Mouse (Mus musculus): ENCODE measurements at regions not wholly inside any gene's neighbourhood (a gene's known extent, or its start where the extent isn't known, plus 50 kb on each side); places are given as distances from the start of the nearest gene placed in this dataset.

GRCm38 (mm10) chr6:144841510-144841909, 59.7 kb upstream of the Sox5 start:
- H3K4me3 ChIP-seq (ENCODE audit: control insufficient read depth in 1 of 2, insufficient read depth in 1 of 2, low read depth in 2 of 2, low read length in 2 of 2), result no peak overlapping the region
- no peaks in the 10 kb centered on the region for H3K4me1 ChIP-seq (ENCODE audit: control insufficient read depth in 1 of 2, insufficient read depth in 2 of 2, low read length in 2 of 2)
- H3K27ac ChIP-seq (ENCODE audit: control insufficient read depth, low read depth, low read length), result no peak overlapping the region
- no peaks in the 10 kb centered on the region for H3K36me3 ChIP-seq (ENCODE audit: control insufficient read depth in 1 of 2, insufficient read depth in 2 of 2, low read length in 2 of 2)
- no peak for DNase-seq (ENCODE audit: low read depth, low spot score)
- peak in 1 of 3 experiments; percentile 12; a peak in 1 of 6 replicates for TF ChIP-seq CTCF (IDR thresholded peaks at IDR 0.05 in 2 of 3, conservative IDR thresholded peaks at IDR 0.05 in 1 of 3; ENCODE audit: control insufficient read depth in 1 of 3, insufficient read depth in 1 of 3, low read depth in 2 of 3, low read length in 3 of 3, poor library complexity in 1 of 3, severe bottlenecking in 1 of 3)
- TF ChIP-seq GABPA (IDR thresholded peaks at IDR 0.05; ENCODE audit: low read depth, low read length), result no peak
- TF ChIP-seq HCFC1 (IDR thresholded peaks at IDR 0.05; ENCODE audit: low read depth, low read length), result no peak
- TF ChIP-seq ZKSCAN1 (IDR thresholded peaks at IDR 0.05; ENCODE audit: low read depth, low read length), result no peak
- TF ChIP-seq CHD1 (IDR thresholded peaks at IDR 0.05; ENCODE audit: low read depth, low read length), result no peak
- no peak for TF ChIP-seq SIN3A (IDR thresholded peaks at IDR 0.05; ENCODE audit: low read length)
- H3K27me3 ChIP-seq (ENCODE audit: control insufficient read depth in 1 of 2, insufficient read depth in 2 of 2, low read length in 2 of 2), result no peaks in the 10 kb centered on the region
- no peak overlapping the region for H3K9ac ChIP-seq (ENCODE audit: control insufficient read depth, low read depth, low read length, poor library complexity, severe bottlenecking)
- no peaks in the 10 kb centered on the region for H3K79me2 ChIP-seq (ENCODE audit: control insufficient read depth, insufficient read depth, low read length, poor library complexity)
- H3K9me3 ChIP-seq (replicated peaks; ENCODE audit: insufficient read depth, low read length), result no peaks in the 10 kb centered on the region

GRCm38 (mm10) chr6:144839383-144839782, 57.6 kb upstream of the Sox5 start:
- DNase-seq (ENCODE audit: low read depth, low spot score), result peak; percentile 6
- no peak overlapping the region for H3K4me3 ChIP-seq (ENCODE audit: control insufficient read depth in 1 of 2, insufficient read depth in 1 of 2, low read depth in 2 of 2, low read length in 2 of 2)
- no peaks in the 10 kb centered on the region for H3K79me2 ChIP-seq (ENCODE audit: control insufficient read depth, insufficient read depth, low read length, poor library complexity)
- no peaks in the 10 kb centered on the region for H3K36me3 ChIP-seq (ENCODE audit: control insufficient read depth in 1 of 2, insufficient read depth in 2 of 2, low read length in 2 of 2)
- no peaks in the 10 kb centered on the region for H3K9me3 ChIP-seq (replicated peaks; ENCODE audit: insufficient read depth, low read length)
- no peaks in the 10 kb centered on the region for H3K4me1 ChIP-seq (ENCODE audit: control insufficient read depth in 1 of 2, insufficient read depth in 2 of 2, low read length in 2 of 2)
- H3K27ac ChIP-seq (ENCODE audit: control insufficient read depth, low read depth, low read length), result no peak overlapping the region
- TF ChIP-seq TCF12 (IDR thresholded peaks at IDR 0.05; ENCODE audit: low read depth, low read length) (no peak), GATA1 (IDR thresholded peaks at IDR 0.05; ENCODE audit: low read depth, low read length) (no peak), ZC3H11A (IDR thresholded peaks at IDR 0.05; ENCODE audit: low read depth, low read length) (no peak), MAZ (IDR thresholded peaks at IDR 0.05; ENCODE audit: low read depth, low read length) (no peak), MAX (IDR thresholded peaks at IDR 0.05; ENCODE audit: low read length) (no peak), ZMIZ1 (IDR thresholded peaks at IDR 0.05; ENCODE audit: low read depth, low read length) (no peak), TAL1 (IDR thresholded peaks at IDR 0.05; ENCODE audit: low read length) (no peak), CHD2 (IDR thresholded peaks at IDR 0.05; ENCODE audit: low read length) (no peak), USF2 (IDR thresholded peaks at IDR 0.05; ENCODE audit: borderline replicate concordance in 1 of 2, insufficient read depth in 1 of 2, low read depth in 1 of 2, low read length in 2 of 2) (no peak), USF1 (IDR thresholded peaks at IDR 0.05; ENCODE audit: low read depth, low read length) (no peak), MEF2A (IDR thresholded peaks at IDR 0.05; ENCODE audit: extremely low read depth, insufficient replicate concordance, low read depth, low read length, poor library complexity, severe bottlenecking) (no peak), BHLHE40 (IDR thresholded peaks at IDR 0.05; ENCODE audit: borderline replicate concordance, low read depth, low read length) (no peak), JUND (IDR thresholded peaks at IDR 0.05; ENCODE audit: low read depth, low read length) (no peak), SIN3A (IDR thresholded peaks at IDR 0.05; ENCODE audit: low read length) (no peak), NELFE (IDR thresholded peaks at IDR 0.05; ENCODE audit: low read depth, low read length) (no peak), HCFC1 (IDR thresholded peaks at IDR 0.05; ENCODE audit: low read depth, low read length) (no peak), TBP (IDR thresholded peaks at IDR 0.05; ENCODE audit: low read depth, low read length) (no peak), KAT2A (conservative IDR thresholded peaks at IDR 0.05; ENCODE audit: low read depth, low read length) (no peak), MAFK (IDR thresholded peaks at IDR 0.05; ENCODE audit: borderline replicate concordance, low read depth, low read length) (no peak), CTCF (IDR thresholded peaks at IDR 0.05 in 2 of 3, conservative IDR thresholded peaks at IDR 0.05 in 1 of 3; ENCODE audit: control insufficient read depth in 1 of 3, insufficient read depth in 1 of 3, low read depth in 2 of 3, low read length in 3 of 3, poor library complexity in 1 of 3, severe bottlenecking in 1 of 3) (no peak)
- H3K27me3 ChIP-seq (ENCODE audit: control insufficient read depth in 1 of 2, insufficient read depth in 2 of 2, low read length in 2 of 2), result no peaks in the 10 kb centered on the region
- no peak overlapping the region for H3K9ac ChIP-seq (ENCODE audit: control insufficient read depth, low read depth, low read length, poor library complexity, severe bottlenecking)
